Mouse (Mus musculus) R1 (cell line): ENCODE results near the gene Hspb2.

Source experiments
- DNase-seq: peaks from one replicate; pipeline ENCODE4 v3.0.0-alpha.2; 2018; ENCODE audit warnings: low read depth, low spot score

Gene Hspb2

DNA sequence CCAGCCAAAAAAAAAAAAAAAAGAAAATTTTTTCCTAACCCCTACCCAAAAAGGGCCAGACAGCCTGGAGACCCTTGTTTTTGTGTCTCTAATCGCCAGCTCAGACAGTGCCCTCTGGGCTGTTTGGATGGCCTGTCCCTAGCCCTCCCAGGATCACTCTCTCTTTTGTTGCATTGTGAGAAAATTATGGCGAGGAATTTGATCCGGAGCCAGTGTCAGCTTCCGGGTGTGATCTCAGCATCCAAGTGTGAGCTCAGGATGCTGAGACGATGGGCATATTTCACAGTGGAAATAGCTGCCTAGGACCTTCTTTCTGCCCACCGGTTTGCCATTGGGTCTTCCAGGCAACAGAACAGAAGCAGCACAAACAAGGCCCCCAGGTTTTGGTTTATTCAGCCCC, 1.4 kb downstream of the Hspb2 start:
- DNase-seq, result no peak

GRCm38 (mm10) chr9:50746214-50746677, 5.9 kb downstream of the Hspb2 start, which contains the start of gene 2310030G06Rik:
Gene 2310030G06Rik (minus strand): TSS chr9:50746536.
- DNase-seq, result peak; percentile 85

DNA sequence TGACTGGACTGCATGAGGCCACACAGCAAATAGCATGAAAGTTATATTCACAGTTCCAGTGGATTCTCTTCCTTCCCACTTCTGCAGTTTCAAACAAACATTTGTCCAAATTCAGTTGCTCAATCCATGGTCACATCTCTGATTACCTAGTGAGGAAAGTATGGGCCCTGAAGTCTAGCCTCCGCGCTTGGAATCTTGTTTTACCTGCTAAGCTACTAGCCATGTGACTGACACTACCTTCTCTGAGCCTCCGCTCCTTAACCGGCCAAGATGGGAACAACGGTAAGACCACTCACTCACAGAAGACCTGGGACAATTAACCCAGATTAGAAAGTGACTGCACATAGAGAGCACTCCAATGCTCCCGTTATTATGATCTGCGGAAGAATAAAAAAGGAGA, 6.3 kb downstream of the Hspb2 start:
- no peak for DNase-seq

GRCm38 (mm10) chr9:50742744-50743143, 9.4 kb downstream of the Hspb2 start:
- DNase-seq, result peak; percentile 80

- no peak for DNase-seq
Observed at GRCm38 (mm10) chr9:50742261-50742660, 9.9 kb downstream of the Hspb2 start.

DNA sequence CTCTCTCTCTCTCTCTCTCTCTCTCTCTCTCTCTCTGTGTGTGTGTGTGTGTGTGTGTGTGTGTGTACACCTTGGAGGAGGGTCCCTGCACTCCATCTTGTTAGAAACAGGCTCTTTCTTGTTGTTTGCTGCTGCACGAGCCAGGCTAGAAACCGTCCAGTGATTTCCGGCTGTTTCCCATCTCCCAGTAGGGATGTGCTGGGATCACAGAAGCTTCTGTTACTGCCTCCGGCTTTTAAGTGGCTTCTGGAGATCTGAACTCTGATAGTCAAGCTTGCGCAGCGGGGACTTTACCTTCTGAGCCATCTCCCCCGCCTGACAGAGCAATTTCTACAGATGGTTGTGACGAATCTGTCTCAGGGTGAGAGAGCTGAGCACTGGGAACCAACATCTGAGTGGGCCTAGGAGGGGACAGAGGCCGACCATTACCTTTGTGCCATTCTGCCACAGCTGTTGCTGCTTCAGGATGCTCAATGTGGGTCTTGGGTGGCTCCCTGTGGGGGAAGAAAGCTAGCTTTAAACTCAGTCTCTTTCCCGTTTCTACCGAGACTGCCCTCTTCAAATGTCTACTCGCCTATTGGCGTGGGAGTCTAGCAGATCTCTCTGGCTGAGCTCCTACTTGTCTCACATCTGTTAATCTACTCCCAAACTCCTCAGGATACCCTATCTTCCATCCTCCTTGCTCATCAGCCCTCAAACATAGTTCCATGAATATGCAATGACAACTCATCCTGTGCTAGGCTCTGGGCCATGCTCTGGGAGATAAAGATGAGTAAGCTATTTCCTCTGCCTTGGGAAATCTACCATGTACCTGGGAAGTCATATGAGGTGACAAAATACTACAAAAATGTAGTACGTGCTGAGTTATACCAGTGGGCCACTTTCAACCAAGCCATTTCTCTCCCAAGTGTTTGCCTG, 11.0 kb downstream of the Hspb2 start:
- DNase-seq, result peak; percentile 73

GRCm38 (mm10) chr9:50738914-50739870, 13.0 kb downstream of the Hspb2 start, which contains the start of gene Dixdc1:
Gene Dixdc1 (minus strand): TSS chr9:50739517.
- peak; percentile 98 for DNase-seq

DNA sequence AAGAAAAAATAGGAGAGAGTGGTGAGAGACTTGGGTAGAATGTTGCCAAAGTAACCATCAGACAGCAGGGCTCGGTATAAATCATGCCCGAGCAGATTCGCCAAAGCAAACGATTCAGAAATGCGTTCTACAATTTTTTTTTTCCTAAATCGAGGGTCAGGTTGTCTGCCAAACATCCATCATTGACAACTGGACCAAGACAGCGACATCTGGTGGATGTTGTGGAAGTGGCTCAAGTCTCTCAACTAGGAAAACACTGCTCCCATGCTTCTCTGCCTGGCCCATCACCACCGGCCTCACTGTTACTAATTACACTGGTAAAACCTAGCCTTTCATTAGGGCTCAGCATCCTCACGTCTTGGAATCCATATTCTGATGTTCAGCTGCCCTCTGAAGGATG, 17.2 kb downstream of the Hspb2 start:
- DNase-seq, result peak; percentile 77

DNA sequence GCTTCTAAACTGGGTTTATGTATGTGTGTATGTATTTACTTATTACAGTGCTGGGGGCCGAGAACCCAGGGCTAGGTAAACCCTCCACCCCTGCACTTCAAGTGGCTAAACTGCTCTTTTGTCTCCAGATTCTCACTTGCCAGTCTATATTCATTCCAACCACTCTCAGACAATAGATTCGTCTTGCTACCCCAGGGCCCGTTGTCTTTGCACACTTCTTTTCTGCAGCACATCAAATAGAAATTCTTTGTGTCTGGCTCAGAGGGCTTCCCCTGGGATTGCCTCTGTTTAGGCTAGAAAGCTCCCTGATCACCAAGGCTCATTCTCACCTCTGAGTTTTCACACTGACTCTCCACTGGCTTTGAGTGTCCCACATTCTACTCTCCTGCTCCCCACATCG, 19.6 kb downstream of the Hspb2 start:
- DNase-seq, result no peak

GRCm38 (mm10) chr9:50729600-50729999, 22.6 kb downstream of the Hspb2 start:
- no peak for DNase-seq

DNA sequence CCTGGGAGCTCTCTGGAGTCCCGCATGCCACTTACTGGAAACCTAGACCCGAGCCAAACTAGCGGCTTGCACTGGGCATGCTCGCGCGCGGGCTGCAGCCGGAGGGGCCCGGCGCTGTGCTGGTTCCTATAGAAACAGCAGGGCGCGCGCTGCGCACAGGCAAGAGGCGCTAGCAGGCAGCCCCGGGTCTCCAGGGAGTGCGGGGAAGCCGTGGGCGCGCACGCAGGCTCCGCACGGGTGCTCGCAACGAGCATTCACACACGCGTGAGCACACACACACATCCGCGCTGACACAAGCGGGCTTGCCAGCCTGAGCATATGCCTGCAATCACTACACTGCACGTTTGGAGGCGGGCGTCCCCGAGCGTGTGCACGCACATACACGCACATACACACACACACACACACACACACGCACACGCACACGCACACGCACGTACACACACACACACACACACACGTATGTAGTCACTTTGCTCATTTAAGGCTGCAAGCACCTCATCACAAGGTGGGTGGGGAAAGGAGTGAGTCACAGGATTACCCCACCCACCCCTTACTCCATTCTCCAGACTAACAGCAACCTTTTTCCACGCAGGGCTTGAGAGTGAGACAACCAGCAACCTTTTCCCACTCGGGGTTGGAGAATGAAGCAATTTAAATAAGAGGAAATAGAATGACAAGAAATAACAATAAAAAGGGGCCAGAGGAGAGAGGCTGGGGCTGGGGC, 24.1 kb downstream of the Hspb2 start:
- peak; percentile 92 for DNase-seq

DNA sequence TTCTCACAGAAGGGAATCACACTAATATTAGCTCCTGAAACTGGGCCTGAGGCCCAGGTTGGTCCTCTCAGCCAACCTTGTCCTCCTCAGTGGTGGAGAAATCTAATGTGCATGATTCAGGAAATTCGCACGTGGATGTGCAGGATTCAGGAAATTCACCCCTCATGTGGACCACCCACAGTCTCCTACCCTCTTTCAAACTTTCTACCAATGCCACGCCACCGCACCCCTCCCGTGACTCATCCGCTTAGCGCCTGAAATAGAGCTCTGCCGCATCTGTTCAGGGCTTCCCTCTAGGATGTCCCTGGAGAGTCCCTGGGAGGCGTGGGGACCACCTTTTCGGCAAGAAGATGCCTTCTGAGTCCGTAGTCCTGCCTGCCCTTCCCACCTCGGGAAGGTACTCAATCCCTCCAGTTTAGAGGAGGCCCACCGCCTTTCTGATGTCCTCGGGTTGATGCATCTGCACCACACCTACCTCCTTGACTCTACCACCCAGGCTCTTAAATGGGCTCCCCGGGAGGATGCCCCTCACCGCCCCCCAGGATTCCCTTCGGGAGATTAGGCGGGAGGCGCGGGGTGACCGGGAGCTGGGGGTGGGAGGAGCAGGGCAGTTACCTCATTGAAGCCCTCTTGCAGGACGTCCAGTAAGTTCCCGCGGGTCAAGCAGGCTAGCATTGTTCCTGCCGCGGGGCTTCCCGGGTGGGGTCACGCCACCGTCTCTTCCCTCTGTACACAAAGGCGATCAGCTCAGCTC, 24.8 kb downstream of the Hspb2 start:
- DNase-seq, result peak; percentile 79

DNA sequence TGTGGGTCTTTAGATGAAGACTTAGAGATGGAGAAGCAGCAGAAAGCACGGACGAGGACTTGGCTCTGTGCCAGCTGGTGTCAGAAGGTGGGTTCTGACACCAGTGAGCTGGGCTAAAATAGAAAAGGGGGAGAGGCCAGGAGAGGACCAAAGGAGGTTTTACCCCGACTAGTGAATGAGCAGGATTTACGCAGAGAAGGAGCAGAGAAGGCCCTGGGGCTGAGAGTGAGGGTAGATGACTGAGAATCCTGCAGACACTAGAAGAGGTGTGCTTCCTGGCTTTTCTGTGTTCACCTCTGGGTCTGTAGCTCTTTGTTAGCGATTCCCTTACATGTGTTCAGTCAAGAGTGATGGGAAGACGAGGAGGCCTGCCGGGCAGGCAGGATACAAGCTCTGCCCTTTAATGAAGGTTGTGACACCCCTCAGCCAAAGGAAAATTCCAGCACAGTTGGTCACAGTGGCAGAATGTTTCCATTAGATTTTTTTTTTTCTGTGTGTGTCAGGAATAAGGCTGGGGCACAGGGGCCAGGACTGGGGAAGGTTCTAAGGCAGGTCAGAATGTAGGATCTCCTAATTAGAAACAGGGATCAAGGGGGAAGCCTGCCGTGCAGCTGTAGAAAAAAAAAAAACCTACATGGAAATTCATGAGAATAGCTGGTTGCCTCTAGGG, 26.1 kb downstream of the Hspb2 start:
- DNase-seq, result no peak

GRCm38 (mm10) chr9:50724661-50725330, 27.4 kb downstream of the Hspb2 start:
- no peak for DNase-seq

- no peak for DNase-seq
Observed at GRCm38 (mm10) chr9:50724147-50724546, 28.0 kb downstream of the Hspb2 start.

DNA sequence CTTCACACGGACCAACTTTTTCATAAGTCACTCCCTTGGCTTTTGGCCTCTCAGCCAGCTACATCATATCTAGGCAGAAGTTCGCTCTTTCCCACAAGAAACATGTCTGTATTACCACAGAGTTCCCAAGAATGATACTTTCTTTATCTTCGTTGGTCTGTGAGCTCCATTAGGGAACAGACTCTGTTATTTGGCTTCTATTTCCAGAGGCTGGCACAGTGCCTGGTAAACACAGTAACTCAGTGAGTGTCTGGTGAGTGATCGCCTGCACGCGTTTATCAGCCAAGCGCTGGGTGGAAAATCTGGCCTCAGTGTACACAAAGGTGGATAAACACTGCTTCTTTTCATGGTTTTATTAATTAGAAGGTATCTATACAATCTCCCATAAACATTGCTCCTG, 28.7 kb downstream of the Hspb2 start:
- no peak for DNase-seq

DNA sequence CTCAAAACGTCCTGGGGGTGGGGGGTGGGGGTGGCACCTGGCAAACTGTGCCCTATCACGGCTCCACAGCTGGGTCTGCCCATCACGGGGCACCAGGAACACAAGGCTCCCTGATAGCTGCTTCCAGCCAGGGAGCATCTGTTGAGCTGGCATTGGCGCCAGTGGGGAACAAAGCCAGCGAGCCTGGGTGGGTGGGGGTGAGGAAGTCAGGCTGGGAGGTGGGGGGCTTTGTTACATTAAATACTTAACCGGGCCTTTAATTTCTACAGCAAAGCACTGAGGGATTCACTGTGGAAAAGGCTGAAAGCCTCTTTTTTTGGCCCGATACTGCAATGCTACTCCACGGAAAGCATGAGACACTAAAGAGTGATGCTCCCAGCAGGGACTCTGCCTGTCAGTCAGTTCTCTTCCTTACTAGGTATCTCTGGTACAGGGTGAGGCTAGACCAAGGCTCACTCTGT, 29.7 kb downstream of the Hspb2 start:
- no peak for DNase-seq

GRCm38 (mm10) chr9:50721061-50721460, 31.1 kb downstream of the Hspb2 start:
- peak; percentile 41 for DNase-seq

- no peak for DNase-seq
Observed at GRCm38 (mm10) chr9:50718878-50719277, 33.3 kb downstream of the Hspb2 start.
